Mouse (Mus musculus) thymus, postnatal 10 days (tissue): Measurements from ENCODE around the gene Nfib.

ENCODE experiments used
- DNase-seq, 2 experiments: peaks; one replicate each; pipeline ENCODE4 v3.0.0; 2021; ENCODE audit warnings: low spot score in 2 of 2

Nfib gene

DNA sequence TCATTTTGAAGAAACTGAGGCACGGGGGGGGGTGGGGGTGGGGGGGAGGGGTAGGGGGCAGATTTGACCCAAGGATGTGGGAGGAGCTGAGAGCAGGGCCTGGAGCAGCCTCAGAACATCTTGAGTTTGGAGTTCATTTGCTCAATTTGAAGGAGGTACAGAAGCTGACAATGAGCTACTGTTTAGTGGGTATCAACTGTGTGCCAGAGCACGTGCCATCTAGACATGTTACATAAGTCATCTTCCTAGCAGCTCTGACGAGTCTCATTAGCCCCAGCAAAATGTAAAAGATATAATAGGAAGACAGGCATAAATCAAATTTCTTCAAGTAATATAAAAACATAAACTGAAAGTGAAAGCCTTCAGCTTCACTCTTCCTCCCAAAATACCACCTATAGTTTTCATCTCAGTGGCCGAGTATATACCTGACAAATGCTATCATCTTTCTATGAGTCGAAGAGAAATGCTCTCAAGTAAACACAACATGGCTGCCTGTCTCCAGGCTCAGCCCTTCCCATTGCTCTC, 165.0 kb downstream of the Nfib start:
- DNase-seq = no peak

DNA sequence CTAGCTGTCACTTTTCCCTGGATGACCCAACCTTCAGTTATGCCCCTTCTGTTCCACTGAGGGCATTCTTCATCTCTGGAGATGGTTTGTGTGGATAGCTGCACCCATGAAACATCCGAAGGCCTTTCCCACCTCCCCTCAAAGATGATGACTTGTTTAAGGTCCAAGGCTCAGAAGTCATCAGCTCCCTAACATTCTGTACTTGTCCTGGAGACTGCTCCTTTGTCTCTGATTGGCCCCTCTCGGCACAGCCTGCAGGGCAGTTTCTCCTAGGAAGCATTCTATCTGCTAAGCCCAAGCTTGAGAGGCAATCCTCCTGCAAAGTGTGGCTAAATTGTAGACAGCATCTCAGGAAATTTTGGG, 165.5 kb downstream of the Nfib start:
- DNase-seq = no peak

DNA sequence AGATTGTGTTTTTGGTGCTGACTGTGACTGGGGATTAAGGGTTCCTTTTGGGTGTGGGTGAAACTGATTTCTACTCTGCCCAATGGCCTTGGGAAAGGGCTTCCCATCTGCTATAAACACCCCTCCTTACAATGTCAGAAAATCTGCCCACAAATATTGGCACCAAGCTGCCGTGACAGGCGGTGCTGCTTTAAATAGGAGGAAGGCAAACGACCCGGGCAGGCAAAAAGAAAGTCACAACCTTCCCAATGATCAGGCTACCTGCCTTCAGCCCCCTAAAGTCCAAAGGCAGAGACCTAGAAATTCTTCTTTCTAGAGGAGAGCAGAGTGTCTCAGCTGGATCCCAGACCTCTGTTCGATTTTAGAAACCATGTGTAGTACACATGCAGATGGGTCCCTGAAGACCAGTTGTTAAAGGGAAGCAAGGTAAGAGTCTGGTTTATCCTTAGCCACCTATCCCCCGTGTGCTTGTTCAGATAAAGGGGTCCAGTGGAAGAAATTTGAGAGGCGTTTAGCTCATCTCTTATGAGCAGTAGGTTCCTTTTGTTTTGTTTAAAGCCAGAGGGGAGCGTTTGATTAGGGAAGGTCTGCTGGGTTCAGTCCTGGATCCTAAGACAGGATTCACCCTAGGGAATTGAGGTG, 166.0 kb downstream of the Nfib start:
- no peak for DNase-seq

DNA sequence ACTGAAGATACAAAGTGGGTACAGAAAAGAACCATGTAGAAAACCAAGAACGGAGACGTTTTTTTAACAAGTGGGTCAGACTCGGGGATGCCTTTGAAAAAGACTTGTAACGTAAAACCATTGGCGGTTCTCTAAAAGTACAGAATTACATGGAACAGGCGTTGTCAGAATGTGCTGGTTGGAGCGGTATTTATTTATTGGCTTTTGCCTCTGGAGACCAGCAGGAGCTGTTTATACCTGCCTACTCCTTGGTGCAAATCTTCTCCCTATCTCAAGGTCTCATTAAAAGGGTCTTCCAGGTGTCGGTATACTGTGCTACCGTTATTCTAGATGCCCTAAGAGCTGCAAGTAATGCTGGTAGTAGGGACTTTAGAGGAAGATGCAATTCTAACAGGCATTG, 166.7 kb downstream of the Nfib start:
- DNase-seq = no peak

DNA sequence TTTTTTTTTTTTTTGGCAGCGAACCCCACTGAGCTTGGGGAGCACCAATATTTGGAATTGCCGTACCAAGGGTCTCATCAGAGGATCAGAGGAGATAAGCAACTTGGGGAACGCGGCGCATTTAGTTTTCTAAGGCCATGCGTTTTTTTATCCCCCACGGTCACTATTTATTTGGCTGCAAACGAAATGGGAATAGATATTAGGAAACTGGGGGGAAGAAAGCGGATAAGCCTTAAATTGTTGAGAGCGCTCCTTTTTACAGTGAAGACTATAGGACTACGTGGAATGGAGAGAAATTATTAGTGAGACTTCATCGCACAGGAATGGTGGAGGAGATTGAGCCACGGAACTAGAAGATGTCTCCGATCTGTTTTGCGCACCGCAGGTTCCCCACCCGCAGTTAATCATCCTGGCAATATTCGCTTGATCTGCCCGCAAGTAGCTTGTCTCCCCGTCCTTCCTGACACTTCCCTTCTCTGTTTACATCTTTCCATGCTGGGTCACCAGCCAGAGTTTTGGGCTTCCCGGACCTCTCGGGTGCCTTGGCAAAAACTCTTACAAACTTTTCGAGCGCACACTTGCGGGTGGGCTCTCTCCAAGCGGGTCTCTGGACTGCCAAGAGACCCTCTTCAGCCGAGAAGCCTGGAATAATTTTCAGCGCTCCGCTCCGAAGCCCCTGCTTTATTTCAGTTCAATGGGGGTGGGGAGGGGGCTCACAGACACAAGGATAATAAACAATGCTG, 167.3 kb downstream of the Nfib start:
- no peak for DNase-seq

DNA sequence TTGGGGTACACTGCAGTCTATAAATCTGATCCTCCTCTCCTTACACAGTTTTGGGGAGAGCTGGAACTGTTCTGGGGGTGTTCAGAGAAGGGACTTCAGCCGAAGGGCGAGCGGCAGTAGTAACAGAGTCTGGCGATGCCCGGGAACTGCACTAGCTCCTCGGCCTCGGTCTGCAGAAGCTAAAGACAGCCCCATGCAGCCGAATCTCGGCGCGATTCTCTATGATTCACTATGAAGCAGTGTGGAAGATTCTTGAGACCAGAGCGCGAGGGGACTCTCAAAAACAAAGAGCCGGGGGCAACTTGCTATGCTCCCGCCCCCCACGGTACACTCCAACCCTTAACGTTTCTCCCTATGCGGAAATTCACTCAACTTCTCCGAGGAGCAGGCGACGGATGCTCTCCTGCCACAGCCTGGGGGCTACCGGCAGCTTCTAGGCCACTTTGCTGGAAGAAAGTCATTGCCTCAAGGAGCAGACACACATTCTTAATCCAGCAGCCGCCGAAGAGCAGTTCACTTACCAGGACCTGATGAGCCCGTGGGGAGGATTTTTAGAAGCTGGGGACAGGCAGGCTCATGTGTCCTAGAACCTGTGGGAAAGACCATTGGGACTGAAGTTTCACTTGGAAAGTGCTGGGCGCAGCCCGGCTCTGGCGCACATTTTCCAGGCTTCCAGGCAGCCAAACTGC, 168.1 kb downstream of the Nfib start:
- DNase-seq = no peak

DNA sequence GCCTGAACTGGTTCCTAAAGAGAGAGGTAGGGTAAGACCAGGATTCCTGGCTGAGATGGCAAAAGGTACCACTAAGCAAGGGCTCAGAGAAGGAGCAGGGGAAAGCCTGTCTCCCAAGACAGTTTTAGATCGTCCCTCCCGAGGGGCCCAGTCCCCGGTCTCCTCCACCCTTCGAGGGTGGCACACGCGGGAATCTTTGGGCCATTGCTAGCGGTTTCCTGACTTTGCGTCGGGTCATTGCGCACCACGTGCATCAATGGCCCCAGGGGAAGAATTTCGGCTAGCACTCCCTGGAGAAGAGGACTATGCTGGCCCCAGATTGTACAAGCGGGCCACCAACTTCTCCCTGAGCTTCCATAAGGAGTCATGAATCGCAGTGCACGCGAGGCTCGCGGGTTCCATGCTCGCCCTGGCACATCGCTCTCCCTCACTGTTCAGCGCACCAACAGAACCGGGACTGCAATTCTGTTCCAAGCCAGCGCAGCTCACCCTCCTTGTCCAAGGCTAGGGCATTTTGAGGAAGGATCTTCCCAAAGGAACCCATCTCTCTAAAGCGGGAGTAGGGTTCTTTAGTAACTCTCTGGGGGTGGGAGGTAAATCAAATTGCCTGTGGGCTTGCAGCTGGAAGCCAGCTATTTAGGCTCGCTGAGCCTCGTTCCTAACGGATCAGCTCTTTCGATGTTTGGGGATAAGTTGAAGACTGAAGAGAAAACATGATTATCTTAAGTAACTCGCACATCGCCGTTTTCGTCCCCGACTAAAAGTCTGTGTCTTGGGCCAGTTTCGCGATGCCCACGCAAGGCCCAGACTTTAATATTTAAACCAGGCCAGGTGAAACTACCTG, 168.9 kb downstream of the Nfib start:
- no peak for DNase-seq

DNA sequence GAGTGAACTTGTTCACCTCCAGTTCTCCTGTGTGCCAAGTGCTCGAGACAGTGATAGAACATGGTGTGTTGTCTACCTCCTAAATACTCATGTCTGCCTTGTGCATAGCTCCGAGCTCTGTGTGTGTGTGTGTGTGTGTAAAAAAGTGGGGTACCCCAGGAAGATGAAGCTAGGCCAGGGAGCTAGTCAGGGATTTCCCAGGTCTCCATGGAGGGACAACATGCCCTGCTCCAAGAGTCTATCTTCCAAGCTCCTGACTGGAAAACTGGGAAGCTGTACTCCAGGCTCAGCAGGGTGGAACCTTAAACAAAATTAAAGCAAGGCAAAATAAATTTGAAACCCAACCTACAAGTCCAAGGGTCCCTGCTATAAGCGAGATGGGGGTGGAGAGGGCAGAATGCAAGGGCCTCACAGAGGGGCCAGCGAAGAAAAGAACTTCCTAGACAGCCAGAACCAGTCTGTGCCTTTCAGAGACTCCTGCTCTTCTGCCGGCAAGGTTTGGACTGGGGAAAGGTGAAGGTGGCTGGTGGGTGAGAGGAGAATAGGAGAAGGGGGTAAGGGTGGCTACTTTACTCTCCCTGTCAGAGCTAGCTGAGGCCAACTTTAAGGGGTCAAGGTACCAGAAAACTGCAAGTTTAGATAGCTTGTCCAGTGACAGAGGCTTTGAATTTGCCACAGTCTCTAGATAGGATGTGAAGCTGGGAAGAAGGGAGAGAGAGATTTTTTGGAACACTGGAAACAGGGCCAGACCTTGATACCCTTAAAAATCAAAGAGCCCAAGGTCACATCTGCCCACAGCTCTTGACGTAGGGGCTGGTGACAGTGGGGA, 169.7 kb downstream of the Nfib start:
- DNase-seq = no peak

DNA sequence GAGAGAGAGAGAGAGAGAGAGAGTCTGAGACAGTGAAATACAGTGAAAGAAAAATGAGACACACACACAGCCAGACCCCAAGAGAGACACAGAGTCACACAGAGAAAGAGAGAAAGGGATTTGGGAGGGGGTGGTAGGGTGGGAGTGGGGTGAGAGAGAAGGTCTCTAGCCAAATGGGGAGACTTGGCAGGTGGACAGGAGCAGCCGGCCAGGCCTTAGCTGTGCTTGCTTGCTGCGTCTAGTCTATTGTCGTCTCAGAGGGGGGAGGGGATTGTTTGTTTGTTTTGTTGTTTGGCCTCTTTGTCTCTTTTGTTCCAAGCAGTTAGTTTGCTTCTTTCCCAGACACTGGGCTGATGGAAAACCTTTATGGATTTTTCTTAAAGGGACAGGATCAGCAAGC, 172.3 kb downstream of the Nfib start:
- no peak for DNase-seq

DNA sequence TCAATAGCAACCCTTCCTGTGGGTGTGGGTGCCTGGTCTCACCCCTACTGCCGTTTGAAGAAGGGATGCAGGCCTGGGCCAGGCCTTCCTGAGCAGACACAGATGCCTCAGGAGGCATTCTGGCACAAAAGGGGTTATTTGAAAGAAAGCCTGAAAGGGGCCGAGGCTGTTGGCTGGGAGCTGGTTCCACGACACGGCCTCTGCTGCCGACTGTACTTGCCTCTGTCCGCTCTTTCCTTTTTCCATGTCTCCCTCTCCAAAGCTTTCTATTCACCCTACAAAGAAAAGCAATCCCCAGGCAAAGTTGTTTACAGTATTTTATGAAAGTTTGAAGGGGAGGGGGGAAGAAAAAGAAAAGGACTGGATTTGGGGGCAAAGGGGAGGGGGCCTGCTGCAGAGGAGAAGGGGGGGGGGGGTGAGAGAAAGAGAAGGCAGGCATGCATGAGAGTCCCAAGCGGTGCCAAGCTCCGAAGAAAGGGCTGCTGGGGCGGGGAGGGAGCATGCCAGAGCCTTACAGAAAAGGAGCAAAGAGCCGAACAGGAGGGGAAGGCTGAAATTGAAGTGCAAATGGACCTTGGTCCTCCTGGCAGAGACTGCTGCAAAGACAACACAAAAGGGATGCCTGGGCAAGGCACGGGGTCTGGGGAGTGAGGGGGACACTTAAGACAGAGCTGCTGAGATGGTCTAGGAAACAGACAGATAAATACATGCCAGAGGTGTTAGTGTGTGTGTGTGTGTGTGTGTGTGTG, 172.9 kb downstream of the Nfib start:
- no peak for DNase-seq

DNA sequence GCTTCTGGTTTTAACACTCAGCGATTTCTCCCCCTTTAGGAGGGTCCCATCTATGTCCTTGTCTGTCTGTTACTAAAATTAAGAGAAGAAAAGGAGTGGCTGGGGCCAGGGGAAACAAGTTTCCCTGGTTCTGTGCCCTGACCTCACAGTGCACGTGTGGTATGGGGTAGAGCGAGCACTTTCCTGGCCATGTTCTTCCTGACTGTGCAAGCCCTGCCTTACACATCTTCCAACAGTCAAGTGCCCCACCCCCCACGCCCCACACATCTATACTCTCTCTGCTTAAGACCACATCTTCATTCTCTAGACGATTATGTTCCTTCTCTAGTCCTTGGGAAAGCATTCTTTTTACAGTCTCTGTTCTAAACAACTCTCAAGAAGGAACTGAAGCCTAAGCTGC, 173.6 kb downstream of the Nfib start:
- DNase-seq = no peak

DNA sequence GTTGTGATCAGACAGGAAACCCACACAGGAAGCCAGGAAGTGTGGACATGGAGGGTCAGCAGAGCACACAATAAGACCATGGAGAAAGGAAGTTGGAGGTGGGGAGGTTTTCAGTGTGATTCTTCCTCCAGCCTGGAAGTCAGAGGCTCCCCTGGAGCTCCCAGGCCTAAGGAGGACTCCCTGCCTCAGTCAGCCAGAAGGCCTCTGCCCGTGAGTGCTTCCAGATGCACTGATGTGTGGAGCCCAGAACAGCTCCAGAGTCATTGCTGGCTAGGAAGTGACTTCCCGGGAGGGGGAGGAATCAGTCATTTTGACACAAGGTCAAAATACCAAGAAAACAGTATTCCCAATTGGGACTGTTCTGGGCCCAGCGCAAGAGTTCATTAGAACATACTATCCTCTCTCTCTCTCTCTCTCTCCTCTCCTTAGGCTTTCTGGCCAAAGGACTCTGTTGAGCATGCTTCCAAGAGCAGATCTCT, 174.6 kb downstream of the Nfib start:
- DNase-seq = no peak

DNA sequence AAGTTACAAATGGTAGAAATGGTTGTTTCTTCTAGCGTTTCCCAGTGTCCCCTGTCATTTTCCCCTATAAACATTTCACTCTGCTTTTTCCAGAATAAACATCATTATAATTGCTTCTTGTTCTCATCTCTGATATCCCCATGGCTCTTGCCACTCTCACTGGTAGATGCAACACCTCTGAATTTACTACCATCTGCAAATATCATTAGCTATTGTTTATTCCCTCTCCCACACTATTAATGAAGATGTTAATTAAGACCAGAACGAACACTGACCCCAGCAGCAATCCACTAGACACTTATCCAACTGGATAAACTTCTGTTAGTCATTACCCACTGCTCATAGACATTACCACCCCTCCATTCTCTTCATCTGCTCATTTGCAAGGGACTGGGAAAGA, 176.6 kb downstream of the Nfib start:
- no peak for DNase-seq

DNA sequence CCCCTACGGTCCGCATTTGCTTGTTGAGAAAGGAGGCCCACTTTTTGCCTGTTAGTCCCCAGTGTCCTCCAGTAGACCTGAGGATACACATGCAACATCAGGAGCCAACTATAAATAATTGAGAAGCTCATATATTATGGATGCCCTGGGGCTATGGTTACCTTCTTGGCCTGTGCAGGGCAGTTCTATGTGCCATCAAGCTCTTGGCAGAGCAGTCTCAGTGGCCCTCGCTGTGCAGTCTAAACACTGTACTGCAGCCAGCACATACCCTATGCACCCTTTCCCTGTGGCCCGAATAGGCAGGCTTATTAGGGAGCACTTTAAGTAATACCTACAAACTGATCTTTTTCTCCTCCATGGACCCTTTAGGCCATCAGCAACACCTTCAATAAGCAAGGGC, 185.6 kb downstream of the Nfib start:
- no peak for DNase-seq

DNA sequence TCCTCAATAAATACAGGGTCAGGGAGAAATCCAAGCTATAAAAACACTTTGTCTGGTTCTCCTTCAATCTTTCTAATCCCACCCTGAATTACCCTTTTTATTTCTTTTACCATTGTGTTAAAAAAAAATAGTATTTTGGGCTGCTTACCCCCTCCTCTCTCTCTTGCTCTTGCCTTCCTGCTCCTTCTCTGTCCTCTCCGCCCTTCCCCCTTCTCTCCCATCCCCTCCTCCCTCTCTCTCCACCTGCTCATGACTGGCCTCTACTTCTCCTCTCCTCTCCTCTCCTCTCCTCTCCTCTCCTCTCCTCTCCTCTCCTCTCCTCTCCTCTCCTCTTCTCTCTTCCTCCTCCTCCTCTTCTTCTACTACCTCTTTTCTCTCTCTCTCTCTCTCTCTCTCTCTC, 187.4 kb downstream of the Nfib start:
- no peak for DNase-seq

DNA sequence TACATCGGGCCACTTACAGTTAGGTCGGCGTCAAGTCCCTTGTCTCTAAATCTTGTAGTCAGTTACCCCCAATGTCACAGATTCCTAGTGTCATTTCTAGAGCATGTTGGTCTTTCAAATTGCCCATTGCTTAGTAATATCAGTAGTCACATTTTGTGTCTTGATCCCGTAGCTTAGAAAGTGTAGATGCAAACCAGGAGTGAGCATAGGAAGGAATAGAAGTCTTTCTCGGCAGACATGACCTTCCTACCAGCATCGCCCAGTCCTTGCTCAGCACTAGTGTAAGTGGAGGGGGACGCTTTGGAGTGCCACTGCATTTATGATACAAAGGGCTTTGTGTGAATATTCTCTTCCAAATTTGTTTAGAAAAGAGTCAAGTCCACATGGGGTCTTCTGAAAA, 188.2 kb downstream of the Nfib start:
- no peak for DNase-seq

DNA sequence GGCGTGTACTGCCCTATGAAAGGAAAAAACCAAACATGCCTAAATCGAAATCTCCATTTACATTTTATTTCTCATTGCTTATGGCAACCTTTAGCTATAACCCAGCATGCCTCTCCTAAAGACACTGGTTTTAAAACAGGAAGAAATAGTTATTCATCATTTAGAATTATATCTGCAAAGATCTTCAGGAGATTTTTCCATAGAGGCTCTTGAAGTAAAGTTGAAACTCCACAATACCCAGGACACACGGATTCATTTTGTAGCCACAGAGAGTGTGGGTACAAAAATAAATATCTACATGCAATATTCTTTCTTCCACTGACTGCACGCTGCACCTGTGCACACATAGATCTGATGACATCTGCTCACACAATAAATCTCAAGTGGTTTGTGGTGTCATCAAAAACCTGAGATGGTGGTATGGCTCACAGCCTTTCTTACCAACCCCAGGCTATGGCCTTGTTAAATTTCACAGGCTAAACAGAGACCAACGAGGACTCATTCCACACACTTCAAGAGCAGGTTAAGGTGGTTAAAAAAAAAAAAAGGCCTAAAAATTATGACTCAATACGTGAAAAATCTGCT, 189.2 kb downstream of the Nfib start:
- no peak for DNase-seq

DNA sequence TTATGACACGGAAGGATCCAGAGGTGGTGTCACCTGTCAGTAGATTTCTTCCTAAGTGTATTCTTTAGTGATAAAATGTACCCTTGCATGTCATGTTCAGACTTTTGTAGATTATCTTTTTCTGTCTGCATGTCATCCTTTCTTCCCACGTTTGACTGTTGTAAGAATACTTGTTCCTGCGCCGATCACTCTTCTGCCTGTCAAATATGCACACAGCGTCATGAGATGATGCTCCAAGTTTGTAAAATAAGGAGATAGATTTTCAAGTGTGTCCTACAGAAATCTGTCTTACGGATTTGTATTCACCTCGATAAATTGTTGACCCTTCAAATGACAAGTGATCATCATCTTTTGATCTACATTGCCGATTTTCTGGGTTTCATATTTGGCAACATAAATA, 190.6 kb downstream of the Nfib start:
- DNase-seq = no peak

DNA sequence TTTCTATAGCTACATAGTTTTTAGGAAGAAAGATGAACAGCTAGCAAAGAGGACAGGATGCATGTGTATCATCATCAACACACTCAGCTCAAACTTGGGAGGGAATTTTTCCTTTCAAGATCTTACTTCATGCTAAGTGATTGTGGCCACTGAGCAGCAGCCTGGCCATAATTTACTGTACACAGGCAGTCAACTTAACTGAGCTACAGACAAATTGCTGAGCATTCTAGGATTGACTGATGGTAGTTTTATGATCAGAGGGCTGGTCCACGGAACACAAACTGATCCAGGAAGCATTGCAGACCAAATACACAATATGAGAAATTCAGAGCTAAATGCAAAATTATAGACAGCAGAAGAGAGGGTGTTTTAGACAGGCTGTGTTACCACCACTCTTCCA, 191.2 kb downstream of the Nfib start:
- no peak for DNase-seq

DNA sequence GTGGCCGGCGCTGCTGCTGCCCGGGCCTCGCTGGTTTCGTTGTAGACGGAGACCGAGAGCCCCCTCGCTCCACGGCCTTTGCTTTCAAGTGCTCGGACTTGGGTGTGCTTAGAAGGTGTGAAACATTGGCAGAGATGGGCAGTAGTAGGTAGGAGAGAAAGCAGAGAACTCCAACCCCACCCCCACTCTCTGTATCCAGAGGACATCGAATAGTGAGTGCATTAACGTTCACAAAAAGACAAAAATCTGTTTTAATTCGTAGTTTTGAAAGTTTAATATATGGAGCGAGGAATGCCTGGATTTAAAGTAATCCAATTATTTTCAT, 192.2 kb downstream of the Nfib start:
- DNase-seq = no peak
